Mouse (Mus musculus) brain, embryonic 14.5 days (tissue): ENCODE measurements around the gene Ino80d. TPM values are rescaled to one million over a fixed set of nuclear protein-coding genes. Genes with fewer than 3 reads are reported as not detected.
A peak's percentile ranks its signal among the peaks of the same experiment; 100 is the strongest.

ENCODE experiments used
- DNase-seq: peaks from one replicate; pipeline ENCODE4 v3.0.0-alpha.2; 2011; ENCODE audit warnings: low read depth
- CTCF ChIP-seq: fragments of 200-500 bp; IDR thresholded peaks from 2 replicates; pipeline ENCODE4 v1.5.1; 2012; ENCODE audit warnings: inconsistent platforms, mild to moderate bottlenecking, moderate library complexity, borderline replicate concordance; ENCODE audit not compliant: insufficient read depth, insufficient read length; ENCODE audit errors: extremely low read depth
- POLR2A ChIP-seq: fragments of 200-500 bp; IDR thresholded peaks from 2 replicates; pipeline ENCODE4 v1.6.1; 2012; ENCODE audit warnings: mild to moderate bottlenecking, inconsistent platforms, borderline replicate concordance; ENCODE audit not compliant: poor library complexity, insufficient read depth, insufficient read length, severe bottlenecking; ENCODE audit errors: extremely low read depth
- polyA plus RNA-seq: library from polyadenylated mRNA; depleted of rRNA; stranded (reverse); fragments of >200 nt; gene quantifications from 2 replicates; pipeline ENCODE4 v1.2.3, GENCODE M21; 2012

Ino80d gene
- polyA plus RNA-seq, 1 experiment: 12.9 TPM

- no peak for DNase-seq
- TF ChIP-seq POLR2A (no peak), CTCF (no peak)
Observed at GRCm38 (mm10) chr1:63096071-63096470, 18.4 kb downstream of the Ino80d start.

- no peak for TF ChIP-seq POLR2A
- TF ChIP-seq CTCF: no peak
- DNase-seq: no peak
Observed at GRCm38 (mm10) chr1:63089795-63090194, 24.7 kb downstream of the Ino80d start.

GRCm38 (mm10) chr1:63088614-63089013 lies 25.9 kb downstream of the Ino80d start:
- TF ChIP-seq CTCF (no peak), POLR2A (no peak)
- no peak for DNase-seq

GRCm38 (mm10) chr1:63080277-63080676 lies 34.2 kb downstream of the Ino80d start:
- TF ChIP-seq CTCF: no peak
- no peak for TF ChIP-seq POLR2A
- no peak for DNase-seq

DNA sequence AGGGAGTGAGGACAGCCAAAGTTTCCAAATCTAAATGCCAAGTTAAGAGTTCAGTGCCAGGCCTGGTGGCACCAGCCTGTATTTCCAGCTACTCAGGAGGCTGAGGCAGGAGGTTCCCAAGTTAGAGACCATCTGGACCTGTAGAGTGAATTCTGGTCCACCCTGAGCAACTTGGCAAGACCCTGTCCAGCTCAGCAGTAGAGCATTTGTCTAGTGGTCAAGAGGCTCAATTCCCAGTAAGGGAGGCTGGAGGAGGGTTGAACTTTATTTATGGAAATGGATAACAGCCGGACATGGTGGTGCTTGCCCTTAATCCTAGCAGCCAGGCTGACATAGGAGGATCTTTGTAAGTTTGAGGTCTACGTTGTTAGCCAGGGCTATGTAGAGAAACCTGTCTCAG lies 38.1 kb downstream of the Ino80d start:
- TF ChIP-seq CTCF (no peak), POLR2A (no peak)
- no peak for DNase-seq

DNA sequence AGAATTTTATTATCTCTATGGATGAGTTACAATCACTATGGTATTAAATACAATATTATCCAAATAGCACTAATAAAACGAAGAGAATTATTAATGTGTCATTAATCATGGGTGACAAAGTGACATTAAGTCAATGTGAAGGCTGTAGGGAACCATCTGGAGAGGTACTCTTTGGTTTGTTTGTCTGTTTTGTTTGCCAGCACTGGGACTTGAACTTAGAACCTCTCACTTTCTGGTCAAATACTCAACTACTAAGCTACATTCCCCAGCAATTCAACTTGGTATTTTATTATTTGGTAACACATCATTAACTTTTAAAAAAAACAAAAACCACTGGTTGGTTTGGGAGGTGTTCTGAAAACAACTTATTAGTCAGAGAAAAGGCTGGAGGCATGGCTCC lies 43.1 kb downstream of the Ino80d start:
- no peak for TF ChIP-seq CTCF
- no peak for TF ChIP-seq POLR2A
- no peak for DNase-seq

- DNase-seq: no peak
- TF ChIP-seq POLR2A (no peak), CTCF (no peak)
Observed at GRCm38 (mm10) chr1:63058361-63058760, 56.1 kb downstream of the Ino80d start.

- TF ChIP-seq POLR2A: no peak
- no peak for TF ChIP-seq CTCF
- peak; percentile 12 for DNase-seq
Observed at GRCm38 (mm10) chr1:63057849-63058248, 56.6 kb downstream of the Ino80d start.

DNA sequence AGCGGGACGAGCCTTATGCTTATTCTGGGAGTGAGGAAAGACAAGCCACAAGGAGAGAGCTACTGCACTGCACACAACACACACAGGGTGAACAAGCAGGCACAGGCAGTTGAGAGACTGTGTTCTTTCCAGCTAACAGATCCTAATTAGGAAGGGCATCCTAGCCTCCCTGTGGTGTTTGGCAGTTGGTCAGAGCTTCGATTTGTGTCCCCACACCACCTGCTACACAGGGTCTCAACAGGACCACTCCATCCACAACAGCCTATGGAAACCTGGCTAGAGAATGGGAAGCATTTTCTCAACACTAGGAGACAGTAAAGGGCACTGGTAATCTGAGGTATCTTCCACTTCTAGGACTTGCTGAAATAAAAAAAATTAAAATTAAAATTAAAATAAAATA lies 57.1 kb downstream of the Ino80d start:
- peak; percentile 65 for DNase-seq
- no peak for TF ChIP-seq CTCF
- TF ChIP-seq POLR2A: no peak

DNA sequence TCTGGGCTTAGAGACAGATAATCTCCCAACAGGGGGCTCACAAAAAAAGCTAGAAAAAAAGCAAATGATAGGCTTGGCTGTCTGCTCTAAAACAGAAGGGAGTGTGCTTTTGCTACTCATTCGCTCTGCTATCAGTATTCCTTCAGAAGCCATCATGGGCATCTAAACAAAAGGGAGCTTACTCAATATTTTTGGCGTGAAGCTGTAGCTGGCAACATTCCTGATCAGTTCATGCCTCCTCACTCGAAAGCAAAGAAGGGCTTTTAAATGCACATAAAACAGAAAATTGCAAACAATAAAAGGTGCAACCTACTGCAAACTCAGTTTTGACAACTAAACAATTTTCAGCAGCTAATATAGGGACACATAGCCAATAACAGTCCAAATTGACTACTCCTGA lies 59.1 kb downstream of the Ino80d start:
- DNase-seq: peak; percentile 47

GRCm38 (mm10) chr1:63050866-63051265 lies 63.6 kb downstream of the Ino80d start:
- TF ChIP-seq POLR2A: no peak
- TF ChIP-seq CTCF: no peak
- peak; percentile 14 for DNase-seq

More for the DNA sequence above, 59.1 kb downstream of the Ino80d start:
- no peak for TF ChIP-seq POLR2A
- no peak for TF ChIP-seq CTCF

DNA sequence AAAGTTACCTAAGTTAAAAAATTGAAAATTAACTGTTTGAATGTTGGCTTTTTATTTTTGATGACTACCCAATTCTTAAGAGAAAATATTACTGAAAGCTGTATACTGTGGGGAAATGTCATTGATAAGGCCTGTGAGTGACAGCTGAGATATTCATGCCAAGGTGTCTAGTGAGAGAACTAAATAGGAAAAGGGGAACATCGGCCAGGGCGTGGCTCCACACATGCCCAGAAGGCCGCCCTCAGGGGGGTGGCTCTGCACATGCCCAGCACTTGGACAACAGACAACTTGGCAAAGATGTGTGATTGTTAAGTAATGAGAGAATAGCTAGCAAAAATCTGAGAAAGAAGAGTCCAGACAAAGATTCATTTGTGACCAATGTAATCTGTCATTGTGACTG lies 64.5 kb downstream of the Ino80d start:
- peak; percentile 49 for DNase-seq
- TF ChIP-seq CTCF: no peak
- TF ChIP-seq POLR2A: no peak

- TF ChIP-seq POLR2A (no peak), CTCF (0 out of 2 replicates have a peak, but pooled peaks have one; percentile 7)
- peak; percentile 31 for DNase-seq
Observed at GRCm38 (mm10) chr1:63047983-63048382, 66.5 kb downstream of the Ino80d start.

DNA sequence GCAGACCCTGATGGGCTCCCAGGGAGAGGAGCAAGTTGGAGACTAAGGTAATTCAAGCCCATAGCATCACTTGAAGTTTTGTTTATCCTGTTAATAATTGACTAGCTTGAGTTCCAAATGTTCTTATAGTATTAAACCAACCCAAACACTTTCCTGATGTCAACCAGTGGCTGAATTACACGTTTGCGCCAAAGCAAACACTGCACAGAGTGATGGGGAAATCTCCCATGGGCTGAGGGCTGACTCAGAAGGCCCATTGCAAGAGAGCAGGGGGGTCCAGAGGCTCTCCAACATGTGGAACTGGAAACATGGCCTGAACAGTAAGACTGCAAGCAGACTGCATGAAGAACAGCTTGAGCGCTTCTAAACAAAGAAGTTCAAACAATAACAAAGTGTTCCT lies 81.5 kb downstream of the Ino80d start:
- TF ChIP-seq POLR2A (no peak), CTCF (no peak)

GRCm38 (mm10) chr1:63019916-63020315 lies 94.6 kb downstream of the Ino80d start:
- no peak for DNase-seq
- TF ChIP-seq POLR2A: no peak
- TF ChIP-seq CTCF: no peak

More for the DNA sequence above, 81.5 kb downstream of the Ino80d start:
- no peak for DNase-seq

DNA sequence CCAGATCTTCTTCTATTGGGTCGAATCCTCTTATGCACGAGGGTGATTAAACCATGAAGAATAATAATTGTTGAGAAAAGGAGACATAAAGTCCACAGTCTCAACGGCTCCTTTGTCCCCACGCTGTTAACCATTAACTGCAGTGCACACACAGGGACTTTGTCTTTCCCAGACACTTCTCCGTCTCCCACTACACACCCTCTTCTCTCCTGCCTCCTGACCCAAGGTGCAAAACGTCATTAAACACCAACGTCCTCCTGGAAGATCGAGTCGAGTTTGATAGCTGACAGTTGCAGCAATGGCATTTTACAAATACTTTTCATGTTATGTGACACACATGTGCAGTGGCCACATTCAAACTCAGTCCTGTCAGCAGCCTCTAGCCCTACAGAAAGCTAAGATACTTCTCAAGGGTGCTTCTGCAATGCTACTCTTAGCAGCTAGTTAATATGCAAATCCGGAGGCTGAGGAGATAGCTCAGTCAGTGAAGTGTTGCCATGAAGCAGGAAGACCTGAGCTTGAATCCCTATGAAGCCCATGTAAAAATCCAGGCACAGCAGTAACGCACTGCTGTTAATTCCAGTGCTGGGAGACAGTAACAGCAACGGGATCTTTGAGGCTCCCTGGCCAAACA lies 109.3 kb downstream of the Ino80d start:
- TF ChIP-seq CTCF: no peak
- no peak for TF ChIP-seq POLR2A

More for the DNA sequence above, 109.3 kb downstream of the Ino80d start:
- DNase-seq: no peak
